Mouse (Mus musculus) spleen, adult 2 months (tissue): ENCODE data around the gene Immp2l.

Source experiments
- CTCF ChIP-seq: fragments of 200-500 bp; IDR thresholded peaks from 2 replicates; pipeline ENCODE4 v1.5.1; 2011; ENCODE audit warnings: mild to moderate bottlenecking, inconsistent platforms; ENCODE audit not compliant: insufficient read depth, insufficient read length, insufficient replicate concordance; ENCODE audit errors: extremely low read depth
- POLR2A ChIP-seq: fragments of 200-500 bp; IDR thresholded peaks from 2 replicates; pipeline ENCODE4 v1.6.1; 2011; ENCODE audit warnings: low read depth, low read length, inconsistent platforms

DNA sequence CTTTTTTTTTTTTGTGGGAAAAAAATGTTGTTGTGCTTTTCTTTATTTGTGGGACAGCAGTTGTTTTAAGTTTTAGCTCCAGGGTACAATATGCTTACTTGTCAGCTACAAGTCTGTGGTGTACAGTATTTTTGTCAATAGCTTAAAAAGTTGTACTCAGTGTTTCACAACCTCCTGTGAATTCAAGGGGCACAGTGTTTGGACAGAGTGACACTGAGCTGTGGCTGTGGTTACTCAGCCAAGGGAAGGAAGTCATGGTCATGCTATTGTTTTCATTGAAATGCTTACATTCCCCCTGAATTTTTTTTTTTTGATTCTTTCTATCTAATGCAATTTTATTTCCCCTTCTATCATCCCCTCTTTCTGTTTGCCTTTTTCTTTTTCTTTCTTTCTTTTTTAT is 159.0 kb downstream of the Immp2l start:
- TF ChIP-seq CTCF = no peak
- no peak for TF ChIP-seq POLR2A
